Mouse (Mus musculus) myocyte (in vitro differentiated cells): ENCODE data around the gene Jaml. TPM values are rescaled to one million over a fixed set of nuclear protein-coding genes. Genes with fewer than 3 reads are reported as not detected.

Source experiments
- H3K27me3 ChIP-seq: one replicate; pipeline ENCODE4 v1.6.1; 2011; ENCODE audit not compliant: control insufficient read depth, insufficient read depth, insufficient read length
- H3K36me3 ChIP-seq: one replicate; pipeline ENCODE4 v1.6.1; 2011; ENCODE audit not compliant: control insufficient read depth, insufficient read depth
- H3K4me2 ChIP-seq: one replicate; pipeline ENCODE4 v1.6.1; 2011; ENCODE audit warnings: low read depth, control low read depth
- H3K4me3 ChIP-seq: one replicate; pipeline ENCODE4 v1.5.1; 2011; ENCODE audit warnings: mild to moderate bottlenecking, control low read depth, moderate library complexity
- H3K79me2 ChIP-seq: one replicate; pipeline ENCODE4 v1.6.1; 2011; ENCODE audit not compliant: control insufficient read depth, insufficient read depth
- H3ac ChIP-seq: one replicate; pipeline ENCODE4 v1.6.1; 2011; ENCODE audit not compliant: control insufficient read depth, insufficient read length
- CEBPB ChIP-seq: IDR thresholded peaks from 2 replicates; pipeline ENCODE4 v1.6.1; 2011; ENCODE audit warnings: mild to moderate bottlenecking, moderate library complexity; ENCODE audit not compliant: poor library complexity, insufficient read depth, severe bottlenecking
- E2F4 ChIP-seq: IDR thresholded peaks from one replicate; pipeline ENCODE4 v1.6.1; 2011; ENCODE audit warnings: mild to moderate bottlenecking, control low read depth, moderate library complexity; ENCODE audit not compliant: insufficient read depth
- MAX ChIP-seq: IDR thresholded peaks from one replicate; pipeline ENCODE4 v1.6.1; 2011; ENCODE audit warnings: low read depth, mild to moderate bottlenecking, control low read depth
- MYOD1 ChIP-seq, 3 experiments: IDR thresholded peaks; one replicate each; pipeline ENCODE4 v1.6.1; 2011; ENCODE audit warnings: control low read depth in 2 of 3, low read depth in 2 of 3, mild to moderate bottlenecking in 2 of 3, moderate library complexity in 1 of 3; ENCODE audit not compliant: insufficient read length in 2 of 3, control insufficient read depth in 1 of 3
- MYOG ChIP-seq, 3 experiments: IDR thresholded peaks; one replicate each; pipeline ENCODE4 v1.6.1; 2011; ENCODE audit warnings: control low read depth in 2 of 3, low read depth in 2 of 3, mild to moderate bottlenecking in 2 of 3; ENCODE audit not compliant: insufficient read length in 2 of 3, control insufficient read depth in 1 of 3, insufficient read depth in 1 of 3
- POLR2A ChIP-seq: IDR thresholded peaks from one replicate; pipeline ENCODE4 v1.6.1; 2011; ENCODE audit warnings: low read depth, mild to moderate bottlenecking, control low read depth, moderate library complexity; ENCODE audit not compliant: insufficient read length
- POLR2AphosphoS2 ChIP-seq: IDR thresholded peaks from one replicate; pipeline ENCODE4 v1.6.1; 2011; ENCODE audit warnings: low read depth, control low read depth; ENCODE audit not compliant: insufficient read length
- REST ChIP-seq: IDR thresholded peaks from one replicate; pipeline ENCODE4 v1.6.1; 2011; ENCODE audit warnings: mild to moderate bottlenecking, control low read depth, moderate library complexity; ENCODE audit not compliant: insufficient read depth, insufficient read length
- SRF ChIP-seq: IDR thresholded peaks from one replicate; pipeline ENCODE4 v1.6.1; 2011; ENCODE audit warnings: low read depth; ENCODE audit not compliant: control insufficient read depth, insufficient read length
- TCF12 ChIP-seq: IDR thresholded peaks from one replicate; pipeline ENCODE4 v1.6.1; 2011; ENCODE audit warnings: mild to moderate bottlenecking, control low read depth; ENCODE audit not compliant: poor library complexity, insufficient read depth, severe bottlenecking
- TCF3 ChIP-seq: IDR thresholded peaks from one replicate; pipeline ENCODE4 v1.6.1; 2011; ENCODE audit warnings: low read depth, control low read depth; ENCODE audit not compliant: insufficient read length
- USF1 ChIP-seq: IDR thresholded peaks from one replicate; pipeline ENCODE4 v1.6.1; 2011; ENCODE audit warnings: low read depth, mild to moderate bottlenecking, control low read depth, moderate library complexity
- polyA plus RNA-seq: library from polyadenylated mRNA; unstranded; fragments of >200 nt; fragmentation: generic; extraction: Trizol; gene quantifications from one replicate; pipeline ENCODE4 v1.2.1, GENCODE M21; 2012; ENCODE audit warnings: missing spikeins

Jaml gene
- polyA plus RNA-seq, 1 experiment = not detected

GRCm38 (mm10) chr9:45125211-45125610 is 46.2 kb downstream of the Jaml start:
- Histone ChIP-seq H3K36me3 (no peaks in the 10 kb centered on the region), H3ac (no peak overlapping the region), H3K4me2 (no peak overlapping the region), H3K79me2 (no peaks in the 10 kb centered on the region), H3K27me3 (peaks cover 57% of the 10 kb centered on the region), H3K4me3 (no peak overlapping the region)
- TF ChIP-seq REST (no peak), TCF3 (no peak), MYOD1 (IDR thresholded peaks at IDR 0.05; ENCODE audit: control insufficient read depth in 1 of 3, insufficient read length in 2 of 3, low read depth in 2 of 3) (no peak), POLR2A (no peak), POLR2AphosphoS2 (no peak), USF1 (no peak), MYOG (IDR thresholded peaks at IDR 0.05; ENCODE audit: control insufficient read depth in 1 of 3, insufficient read depth in 1 of 3, insufficient read length in 2 of 3, low read depth in 2 of 3) (no peak), CEBPB (no peak)

GRCm38 (mm10) chr9:45126941-45127340 is 48.0 kb downstream of the Jaml start:
- H3ac ChIP-seq = no peak overlapping the region
- H3K79me2 ChIP-seq = no peaks in the 10 kb centered on the region
- no peak overlapping the region for H3K4me2 ChIP-seq
- no peak for TF ChIP-seq MYOD1 (IDR thresholded peaks at IDR 0.05; ENCODE audit: control insufficient read depth in 1 of 3, insufficient read length in 2 of 3, low read depth in 2 of 3)
- TF ChIP-seq USF1 = no peak
- no peak for TF ChIP-seq REST
- TF ChIP-seq MYOG (IDR thresholded peaks at IDR 0.05; ENCODE audit: control insufficient read depth in 1 of 3, insufficient read depth in 1 of 3, insufficient read length in 2 of 3, low read depth in 2 of 3) = no peak
- no peak for TF ChIP-seq MAX
- TF ChIP-seq CEBPB = no peak
- no peak for TF ChIP-seq SRF
- TF ChIP-seq E2F4 = no peak
- TF ChIP-seq POLR2A = no peak
- no peak for TF ChIP-seq TCF3
- TF ChIP-seq POLR2AphosphoS2 = no peak
- TF ChIP-seq TCF12 = no peak
- no peaks in the 10 kb centered on the region for H3K36me3 ChIP-seq
- no peak overlapping the region for H3K4me3 ChIP-seq
- peaks cover 64% of the 10 kb centered on the region for H3K27me3 ChIP-seq

GRCm38 (mm10) chr9:45130119-45130518 is 51.1 kb downstream of the Jaml start:
- H3K36me3 ChIP-seq = no peaks in the 10 kb centered on the region
- TF ChIP-seq TCF12 (no peak), TCF3 (no peak), MYOD1 (IDR thresholded peaks at IDR 0.05; ENCODE audit: control insufficient read depth in 1 of 3, insufficient read length in 2 of 3, low read depth in 2 of 3) (no peak), MYOG (IDR thresholded peaks at IDR 0.05; ENCODE audit: control insufficient read depth in 1 of 3, insufficient read depth in 1 of 3, insufficient read length in 2 of 3, low read depth in 2 of 3) (no peak)
- no peak overlapping the region for H3K4me3 ChIP-seq
- no peaks in the 10 kb centered on the region for H3K79me2 ChIP-seq
- H3K4me2 ChIP-seq = no peak overlapping the region
- no peak overlapping the region for H3ac ChIP-seq
- peaks cover 78% of the 10 kb centered on the region for H3K27me3 ChIP-seq

- Histone ChIP-seq H3K4me2 (no peak overlapping the region), H3ac (no peak overlapping the region), H3K4me3 (no peak overlapping the region), H3K27me3 (peaks cover 90% of the 10 kb centered on the region), H3K79me2 (no peaks in the 10 kb centered on the region), H3K36me3 (no peaks in the 10 kb centered on the region)
- TF ChIP-seq TCF12 (no peak), REST (no peak), POLR2A (no peak), CEBPB (no peak), MAX (no peak)
Measured at GRCm38 (mm10) chr9:45133484-45134310, 54.7 kb downstream of the Jaml start.

- H3K27me3 ChIP-seq = peaks cover 93% of the 10 kb centered on the region
- no peak overlapping the region for H3K4me3 ChIP-seq
- no peak for TF ChIP-seq MAX
- no peaks in the 10 kb centered on the region for H3K36me3 ChIP-seq
- H3ac ChIP-seq = no peak overlapping the region
- H3K4me2 ChIP-seq = no peak overlapping the region
- H3K79me2 ChIP-seq = no peaks in the 10 kb centered on the region
Measured at GRCm38 (mm10) chr9:45136442-45137169, 57.6 kb downstream of the Jaml start.
